In genomic region chr8:105347428-105348221, GRCm38 (mm10) we compare ENCODE assay signal across 7 mouse cellular contexts. TPM values are rescaled to one million over a fixed set of nuclear protein-coding genes. Genes with fewer than 3 reads are reported as not detected.
A peak's percentile ranks its signal among the peaks of the same experiment; 100 is the strongest.
DNase-seq lines count a peak whose midpoint lies in the region; ATAC-seq and TF ChIP-seq lines count a peak whose summit lies in the region.

Gene Fhod1, minus strand, starts transcription at chr8:105347953.

- peak; percentile 94 for DNase-seq in adrenal gland, adult 8-10 months
- peak; percentile 94 for DNase-seq in embryo, embryonic 11.5 days (ENCODE audit: low read depth, low spot score)
- DNase-seq in gastrocnemius, postnatal 36 days: peak; percentile 83 to 92
- DNase-seq in left cerebral cortex, postnatal 4 days: peak; percentile 94

- intact Hi-C loops in gastrocnemius, postnatal 36 days (cut with DNase I): no loop called here
- intact Hi-C loops in left cerebral cortex, postnatal 4 days (cut with DNase I): no loop called here

- H3K4me2 ChIP-seq in intestine, embryonic 15.5 days (replicated peaks): peak within 1 kb of the TSS; percentile 98
- peak within 1 kb of the TSS; percentile 89 for H3K4me2 ChIP-seq in midbrain, embryonic 12.5 days (replicated peaks)

- H3K4me1 ChIP-seq in intestine, embryonic 15.5 days (replicated peaks): peaks cover 40% of the 10 kb centered on the region
- peaks cover 41% of the 10 kb centered on the region for H3K4me1 ChIP-seq in midbrain, embryonic 12.5 days
- peaks cover 22% of the 10 kb centered on the region for H3K4me1 ChIP-seq in small intestine, adult 2 months (ENCODE audit: control insufficient read depth, insufficient read depth, insufficient read length, low read length)

- H3K27me3 ChIP-seq in intestine, embryonic 15.5 days (replicated peaks): peaks cover 10% of the 10 kb centered on the region; the same call in 1 of the 2 replicates
- H3K27me3 ChIP-seq in midbrain, embryonic 12.5 days: peaks cover 25% of the 10 kb centered on the region
- peaks cover 11% of the 10 kb centered on the region; the same call in 1 of the 2 replicates for H3K27me3 ChIP-seq in small intestine, adult 2 months (ENCODE audit: control insufficient read depth, insufficient read depth, low read length)

- peak within 1 kb of the TSS; percentile 66 for H3K9ac ChIP-seq in intestine, embryonic 15.5 days
- peak within 1 kb of the TSS; percentile 70 for H3K9ac ChIP-seq in midbrain, embryonic 12.5 days (replicated peaks)

- peak; percentile 87 for TF ChIP-seq POLR2A in small intestine, adult 2 months (IDR thresholded peaks at IDR 0.05; ENCODE audit: low read depth, low read length)

- no peak for TF ChIP-seq CTCF in small intestine, adult 2 months (IDR thresholded peaks at IDR 0.05; ENCODE audit: extremely low read depth, insufficient read length, insufficient replicate concordance, low read depth, low read length)

- peak within 1 kb of the TSS; percentile 74 for H3K4me3 ChIP-seq in intestine, embryonic 15.5 days (replicated peaks)
- H3K4me3 ChIP-seq in midbrain, embryonic 12.5 days: peak within 1 kb of the TSS; percentile 57
- H3K4me3 ChIP-seq in small intestine, adult 2 months (ENCODE audit: low read depth, low read length): peak within 1 kb of the TSS; percentile 77

- peak within 1 kb of the TSS; percentile 92 for H3K27ac ChIP-seq in intestine, embryonic 15.5 days
- peak within 1 kb of the TSS; percentile 65 for H3K27ac ChIP-seq in midbrain, embryonic 12.5 days (replicated peaks)
- peak within 1 kb of the TSS; percentile 55 for H3K27ac ChIP-seq in small intestine, adult 2 months (ENCODE audit: insufficient read depth, low read depth, low read length)

- H3K36me3 ChIP-seq in intestine, embryonic 15.5 days: no peaks in the 10 kb centered on the region
- no peaks in the 10 kb centered on the region for H3K36me3 ChIP-seq in midbrain, embryonic 12.5 days
- H3K36me3 ChIP-seq in small intestine, adult 2 months (ENCODE audit: control insufficient read depth, insufficient read depth, low read length): no peaks in the 10 kb centered on the region

- no peaks in the 10 kb centered on the region for H3K9me3 ChIP-seq in intestine, embryonic 15.5 days
- no peaks in the 10 kb centered on the region for H3K9me3 ChIP-seq in midbrain, embryonic 12.5 days

- ATAC-seq in intestine, embryonic 15.5 days: peak; percentile 92
- peak; percentile 87 for ATAC-seq in midbrain, embryonic 12.5 days (ENCODE audit: low FRiP score, low read depth)

- under 1% methylated on average over 53 of the region's 53 CpGs for WGBS in intestine, embryonic 15.5 days
- under 1% methylated on average over 53 of the region's 53 CpGs for WGBS in midbrain, embryonic 12.5 days
- WGBS in small intestine, adult 2 months: under 1% methylated on average over 53 of the region's 53 CpGs

RNA-seq across cellular contexts. Expression of gene Fhod1, which starts in this region (rescaled TPM):
- 10 to 100 TPM; 11.8 to 21.9 (median 17.1) TPM for total RNA-seq in adrenal gland, adult 8-10 months (2022)
- 10 to 100 TPM; 22.0 to 32.0 TPM for total RNA-seq in gastrocnemius, postnatal 36 days (2021)
- polyA plus RNA-seq in intestine, embryonic 15.5 days (2015; fragmentation: Nextera tagmentation; extraction: Ambion mirVana): 1.3 and 1.9 TPM in 2 replicates
- 1 to 10 TPM; 2.8 to 3.6 TPM for total RNA-seq in left cerebral cortex, postnatal 4 days (2021)
- polyA plus RNA-seq in midbrain, embryonic 12.5 days (2016; fragmentation: Nextera tagmentation; extraction: Ambion mirVana): 1.1 and 2.0 TPM in 2 replicates
- 15.4 and 19.6 TPM in 2 replicates for polyA plus RNA-seq in small intestine, adult 2 months (2012; rRNA removed)

Comparison
In these comparisons a context has a peak if more than half of its experiments do, and no peak if none do; other contexts are left out.
1. Peak in every context shown above with its lines: DNase-seq, ATAC-seq, H3K4me3 ChIP-seq and H3K27ac ChIP-seq.